Mouse (Mus musculus) embryonic facial prominence, embryonic 10.5 days (tissue): ENCODE measurements at regions not wholly inside any gene's neighbourhood (a gene's known extent, or its start where the extent isn't known, plus 50 kb on each side); places are given as distances from the start of the nearest gene placed in this dataset.
A peak's percentile ranks its signal among the peaks of the same experiment; 100 is the strongest.

Experiments
- DNase-seq: peaks from one replicate; pipeline ENCODE4 v3.0.0-alpha.2; 2017; ENCODE audit warnings: low spot score
- H3K27ac ChIP-seq: fragments of 300-500 bp; sonication (generic); replicated peaks from 2 replicates; pipeline ENCODE4 v1.5.1; 2016; ENCODE audit warnings: mild to moderate bottlenecking
- H3K27me3 ChIP-seq: fragments of 300-500 bp; sonication (generic); replicated peaks from 2 replicates; pipeline ENCODE4 v1.6.1; 2016; ENCODE audit warnings: low read depth, mild to moderate bottlenecking; ENCODE audit not compliant: poor library complexity, severe bottlenecking
- H3K36me3 ChIP-seq: fragments of 300-500 bp; sonication (generic); replicated peaks from 2 replicates; pipeline ENCODE4 v1.6.1; 2016; ENCODE audit warnings: mild to moderate bottlenecking, moderate library complexity
- H3K4me1 ChIP-seq: fragments of 300-500 bp; sonication (generic); 2 replicates; pipeline ENCODE4 v1.6.1; 2016
- H3K4me3 ChIP-seq: fragments of 300-500 bp; sonication (generic); 2 replicates; pipeline ENCODE4 v1.5.1; 2016; ENCODE audit warnings: mild to moderate bottlenecking, moderate library complexity
- H3K9me3 ChIP-seq: fragments of 300-500 bp; sonication (generic); 2 replicates; pipeline ENCODE4 v1.6.1; 2016; ENCODE audit warnings: mild to moderate bottlenecking
- WGBS: fragments of 180-500 bp; shearing (Covaris S2); methylation state at CpG from one replicate; pipeline ENCODE4 v1.1.7; 2016; 5-methylcytosine and 5-hydroxymethylcytosine counted together

- H3K27ac ChIP-seq: no peak overlapping the region; the same call in 1 of the 2 replicates
- H3K27me3 ChIP-seq: no peaks in the 10 kb centered on the region
- no peak for DNase-seq
- no peak overlapping the region for H3K4me3 ChIP-seq
- H3K9me3 ChIP-seq: no peaks in the 10 kb centered on the region
- H3K36me3 ChIP-seq: no peaks in the 10 kb centered on the region
- no peaks in the 10 kb centered on the region for H3K4me1 ChIP-seq
- 87% methylated on average over 9 of the region's 9 CpGs for WGBS
Measured at GRCm38 (mm10) chr12:25924526-25924925, 490.5 kb downstream of the Rnf144a start.

GRCm38 (mm10) chr12:25923772-25924171 is 491.3 kb downstream of the Rnf144a start:
- no peak overlapping the region for H3K4me3 ChIP-seq
- no peaks in the 10 kb centered on the region for H3K36me3 ChIP-seq
- no peak overlapping the region for H3K27ac ChIP-seq
- H3K9me3 ChIP-seq: no peaks in the 10 kb centered on the region
- H3K27me3 ChIP-seq: no peaks in the 10 kb centered on the region
- 97% methylated on average over 1 of the region's 1 CpGs for WGBS
- no peak for DNase-seq
- H3K4me1 ChIP-seq: no peaks in the 10 kb centered on the region

- DNase-seq: no peak
- 79% methylated on average over 1 of the region's 1 CpGs for WGBS
- Histone ChIP-seq H3K36me3 (no peaks in the 10 kb centered on the region), H3K4me1 (no peaks in the 10 kb centered on the region), H3K27ac (no peak overlapping the region), H3K4me3 (no peak overlapping the region), H3K27me3 (no peaks in the 10 kb centered on the region), H3K9me3 (no peaks in the 10 kb centered on the region; the same call in 1 of the 2 replicates)
Measured at GRCm38 (mm10) chr12:25905614-25906013, 509.4 kb downstream of the Rnf144a start.

GRCm38 (mm10) chr12:25896543-25896942 is 518.5 kb downstream of the Rnf144a start:
- 55% methylated on average over 3 of the region's 3 CpGs for WGBS

GRCm38 (mm10) chr12:25895691-25896090 is 519.4 kb downstream of the Rnf144a start:
- no peak for DNase-seq
- H3K27me3 ChIP-seq: no peaks in the 10 kb centered on the region
- H3K4me3 ChIP-seq: no peak overlapping the region
- 58% methylated on average over 1 of the region's 1 CpGs for WGBS
- H3K4me1 ChIP-seq: no peaks in the 10 kb centered on the region; the same call in 1 of the 2 replicates
- no peak overlapping the region for H3K27ac ChIP-seq
- no peaks in the 10 kb centered on the region for H3K9me3 ChIP-seq
- no peaks in the 10 kb centered on the region for H3K36me3 ChIP-seq

More at GRCm38 (mm10) chr12:25896543-25896942, 518.5 kb downstream of the Rnf144a start:
- Histone ChIP-seq H3K4me3 (no peak overlapping the region), H3K9me3 (no peaks in the 10 kb centered on the region), H3K36me3 (no peaks in the 10 kb centered on the region), H3K4me1 (no peaks in the 10 kb centered on the region; the same call in 1 of the 2 replicates), H3K27me3 (no peaks in the 10 kb centered on the region), H3K27ac (no peak overlapping the region)
- DNase-seq: no peak

GRCm38 (mm10) chr12:25891391-25892167 is 523.5 kb downstream of the Rnf144a start:
- Histone ChIP-seq H3K27me3 (no peaks in the 10 kb centered on the region), H3K9me3 (no peaks in the 10 kb centered on the region), H3K27ac (no peak overlapping the region), H3K36me3 (no peaks in the 10 kb centered on the region), H3K4me1 (no peaks in the 10 kb centered on the region; the same call in 1 of the 2 replicates), H3K4me3 (no peak overlapping the region)
- no peak for DNase-seq
- 52% methylated on average over 4 of the region's 4 CpGs for WGBS

- Histone ChIP-seq H3K4me3 (no peak overlapping the region), H3K9me3 (no peaks in the 10 kb centered on the region), H3K36me3 (no peaks in the 10 kb centered on the region), H3K4me1 (no peaks in the 10 kb centered on the region; the same call in 1 of the 2 replicates), H3K27me3 (no peaks in the 10 kb centered on the region), H3K27ac (no peak overlapping the region)
- DNase-seq: peak; percentile 17
- 79% methylated on average over 1 of the region's 1 CpGs for WGBS
Measured at GRCm38 (mm10) chr12:25890722-25891121, 524.3 kb downstream of the Rnf144a start.

- Histone ChIP-seq H3K4me3 (no peak overlapping the region), H3K27ac (no peak overlapping the region), H3K27me3 (no peaks in the 10 kb centered on the region), H3K9me3 (no peaks in the 10 kb centered on the region), H3K4me1 (no peaks in the 10 kb centered on the region), H3K36me3 (no peaks in the 10 kb centered on the region)
- no peak for DNase-seq
- 87% methylated on average over 5 of the region's 5 CpGs for WGBS
Measured at GRCm38 (mm10) chr12:25883771-25884171, 531.3 kb downstream of the Rnf144a start.

GRCm38 (mm10) chr12:25871816-25872215 is 543.2 kb downstream of the Rnf144a start:
- 86% methylated on average over 4 of the region's 4 CpGs for WGBS
- H3K9me3 ChIP-seq: no peaks in the 10 kb centered on the region
- DNase-seq: no peak
- H3K36me3 ChIP-seq: no peaks in the 10 kb centered on the region
- H3K27ac ChIP-seq: peak overlapping the region; percentile 30; the same call in 1 of the 2 replicates
- H3K4me3 ChIP-seq: no peak overlapping the region
- H3K27me3 ChIP-seq: no peaks in the 10 kb centered on the region
- peaks cover 14% of the 10 kb centered on the region for H3K4me1 ChIP-seq

- peak; percentile 22 for DNase-seq
- Histone ChIP-seq H3K4me3 (no peak overlapping the region), H3K4me1 (peaks cover 14% of the 10 kb centered on the region), H3K27ac (no peak overlapping the region), H3K36me3 (no peaks in the 10 kb centered on the region), H3K27me3 (no peaks in the 10 kb centered on the region), H3K9me3 (no peaks in the 10 kb centered on the region)
- 70% methylated on average over 11 of the region's 11 CpGs for WGBS
Measured at GRCm38 (mm10) chr12:25871001-25871461, 544.0 kb downstream of the Rnf144a start.

GRCm38 (mm10) chr12:25869846-25870245 is 545.2 kb downstream of the Rnf144a start:
- Histone ChIP-seq H3K36me3 (no peaks in the 10 kb centered on the region), H3K4me3 (no peak overlapping the region), H3K4me1 (peaks cover 14% of the 10 kb centered on the region), H3K27ac (no peak overlapping the region), H3K27me3 (no peaks in the 10 kb centered on the region), H3K9me3 (no peaks in the 10 kb centered on the region)
- DNase-seq: no peak

GRCm38 (mm10) chr12:25865063-25865462 is 550.0 kb downstream of the Rnf144a start:
- no peak for DNase-seq
- Histone ChIP-seq H3K27me3 (no peaks in the 10 kb centered on the region), H3K36me3 (no peaks in the 10 kb centered on the region), H3K4me1 (no peaks in the 10 kb centered on the region), H3K27ac (no peak overlapping the region), H3K9me3 (no peaks in the 10 kb centered on the region), H3K4me3 (no peak overlapping the region)
- WGBS: 91% methylated on average over 3 of the region's 3 CpGs

GRCm38 (mm10) chr12:25864113-25864852 is 550.8 kb downstream of the Rnf144a start:
- Histone ChIP-seq H3K4me3 (no peak overlapping the region), H3K36me3 (no peaks in the 10 kb centered on the region), H3K27me3 (no peaks in the 10 kb centered on the region), H3K27ac (no peak overlapping the region), H3K9me3 (no peaks in the 10 kb centered on the region), H3K4me1 (no peaks in the 10 kb centered on the region)
- DNase-seq: peak; percentile 34
- 70% methylated on average over 7 of the region's 7 CpGs for WGBS
